Mouse (Mus musculus) right cerebral cortex, adult 2 months (tissue): ENCODE measurements at regions not wholly inside any gene's neighbourhood (a gene's known extent, or its start where the extent isn't known, plus 50 kb on each side); places are given as distances from the start of the nearest gene placed in this dataset.

ENCODE experiments used
- DNase-seq, 2 experiments: peaks; one replicate each; pipeline ENCODE4 v3.0.0; 2021 to 2022; ENCODE audit warnings: low spot score in 2 of 2

- no peak for DNase-seq
Observed at GRCm38 (mm10) chr5:47336511-47336910, 646.4 kb upstream of the Slit2 start.

- no peak for DNase-seq
Observed at GRCm38 (mm10) chr5:47339807-47340206, 643.1 kb upstream of the Slit2 start.

GRCm38 (mm10) chr5:47370184-47370583 lies 612.8 kb upstream of the Slit2 start:
- DNase-seq: no peak

GRCm38 (mm10) chr5:47385930-47386329 lies 597.0 kb upstream of the Slit2 start:
- DNase-seq: no peak

GRCm38 (mm10) chr5:47386750-47387149 lies 596.2 kb upstream of the Slit2 start:
- no peak for DNase-seq

GRCm38 (mm10) chr5:47390735-47391134 lies 592.2 kb upstream of the Slit2 start:
- DNase-seq: no peak

- no peak for DNase-seq
Observed at GRCm38 (mm10) chr5:47396874-47397273, 586.1 kb upstream of the Slit2 start.

- DNase-seq: no peak
Observed at GRCm38 (mm10) chr5:47421916-47422315, 561.0 kb upstream of the Slit2 start.

GRCm38 (mm10) chr5:47426040-47426439 lies 556.9 kb upstream of the Slit2 start:
- DNase-seq: no peak

- no peak for DNase-seq
Observed at GRCm38 (mm10) chr5:47426467-47426866, 556.5 kb upstream of the Slit2 start.

- no peak for DNase-seq
Observed at GRCm38 (mm10) chr5:47429217-47430172, 553.4 kb upstream of the Slit2 start.

- no peak for DNase-seq
Observed at GRCm38 (mm10) chr5:47431599-47432328, 551.2 kb upstream of the Slit2 start.

- no peak for DNase-seq
Observed at GRCm38 (mm10) chr5:47436455-47436854, 546.5 kb upstream of the Slit2 start.

- DNase-seq: no peak
Observed at GRCm38 (mm10) chr5:47446305-47447028, 536.5 kb upstream of the Slit2 start.

- DNase-seq: no peak
Observed at GRCm38 (mm10) chr5:47464848-47465247, 518.1 kb upstream of the Slit2 start.

- no peak for DNase-seq
Observed at GRCm38 (mm10) chr5:47469394-47469793, 513.5 kb upstream of the Slit2 start.

GRCm38 (mm10) chr5:47472027-47472825 lies 510.7 kb upstream of the Slit2 start:
- DNase-seq: no peak

- no peak for DNase-seq
Observed at GRCm38 (mm10) chr5:47479908-47480307, 503.0 kb upstream of the Slit2 start.

GRCm38 (mm10) chr5:47496218-47496617 lies 486.7 kb upstream of the Slit2 start:
- DNase-seq: no peak

GRCm38 (mm10) chr5:47502764-47503416 lies 480.0 kb upstream of the Slit2 start:
- no peak for DNase-seq
